Mouse (Mus musculus) common myeloid progenitor, adult 5-6 weeks (primary cell): ENCODE data around the gene Slc27a3. TPM values are rescaled to one million over a fixed set of nuclear protein-coding genes. Genes with fewer than 3 reads are reported as not detected.
"Not testable (repeated sequence)": the region's sequence is repeated elsewhere in the genome, so short reads cannot be mapped to it uniquely, and the experiment has no call there.

Source experiments
- ATAC-seq: replicated peaks from 2 replicates; pipeline ENCODE4 v1.8.0; 2016; ENCODE audit warnings: low read depth, mild to moderate bottlenecking, moderate TSS enrichment, inconsistent platforms; ENCODE audit not compliant: poor library complexity, severe bottlenecking
- total RNA-seq: library from RNA; stranded (forward); fragments of 200-1000, 187-1606 nt; gene quantifications from 2 replicates; pipeline ENCODE4 v1.2.3, GENCODE M21; 2017

The Slc27a3 gene
- total RNA-seq, 1 experiment from 2014 or later = 1.1 TPM

GRCm38 (mm10) chr3:90359230-90359629 is 30.5 kb downstream of the Slc27a3 start:
- peak; percentile 58; the same call in 1 of the 2 replicates for ATAC-seq

GRCm38 (mm10) chr3:90357959-90358358 is 31.8 kb downstream of the Slc27a3 start:
- no peak for ATAC-seq

DNA sequence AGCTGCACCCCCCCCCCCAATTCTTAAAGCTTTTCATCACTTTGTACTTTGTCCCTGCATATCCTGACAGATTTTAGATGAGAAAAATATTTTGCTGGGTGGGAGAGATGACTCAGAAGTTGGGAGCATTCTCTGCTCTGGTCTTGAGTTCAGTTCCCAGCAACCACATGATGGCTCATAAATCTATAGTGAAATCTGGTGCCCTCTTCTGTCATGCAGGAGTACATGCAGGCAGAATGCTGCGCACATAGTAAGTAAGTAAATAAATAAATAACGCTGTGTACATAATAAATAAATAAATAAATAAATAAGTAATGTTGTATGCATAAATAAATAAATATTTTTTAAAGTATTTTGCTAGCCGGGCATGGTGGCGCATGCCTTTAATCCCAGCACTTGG is 41.9 kb downstream of the Slc27a3 start:
- ATAC-seq = no peak

DNA sequence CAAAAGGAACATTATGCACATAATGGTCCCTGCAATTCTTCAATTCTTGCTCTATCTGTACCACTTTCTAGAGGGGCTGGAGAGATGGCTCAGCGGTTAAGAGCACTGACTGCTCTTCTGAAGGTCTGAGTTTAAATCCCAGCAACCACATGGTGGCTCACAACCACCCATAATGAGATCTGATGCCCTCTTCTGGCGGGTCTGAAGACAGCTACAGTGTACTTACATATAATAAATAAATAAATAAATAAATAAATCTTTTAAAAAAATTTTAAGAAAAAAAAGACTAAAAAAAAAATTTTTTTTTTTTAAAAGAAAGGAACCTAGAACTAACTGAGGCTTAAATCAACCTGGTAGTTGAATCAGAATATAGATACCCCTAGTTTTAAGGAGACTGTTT is 46.9 kb downstream of the Slc27a3 start:
- ATAC-seq = not testable (repeated sequence)

- no peak for ATAC-seq
These were observed 49.6 kb downstream of the Slc27a3 start for GRCm38 (mm10) chr3:90340177-90340576.

GRCm38 (mm10) chr3:90338190-90338589 is 51.5 kb downstream of the Slc27a3 start:
- ATAC-seq = no peak

DNA sequence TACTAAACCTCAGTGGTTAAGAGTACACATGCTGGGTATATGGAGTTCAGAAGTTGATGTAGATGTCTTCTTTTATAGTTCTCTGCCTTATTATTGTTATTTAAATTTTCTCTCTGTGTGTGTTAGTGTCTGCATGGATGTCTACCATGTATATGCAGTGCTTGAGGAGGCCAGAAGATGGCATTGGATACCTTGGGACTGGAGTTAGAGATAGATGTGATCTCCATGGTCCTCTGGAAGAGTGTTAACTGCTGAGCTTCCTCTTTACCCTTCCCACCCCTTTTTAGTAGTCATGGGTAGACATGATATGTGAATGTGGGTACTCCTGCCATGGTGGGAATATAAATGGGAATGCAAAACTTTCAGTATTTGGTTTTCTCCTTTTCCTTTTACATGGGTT is 54.2 kb downstream of the Slc27a3 start:
- ATAC-seq = peak; percentile 69

Other genes starting within 250 kb of the Slc27a3 start
- 4,490 and 5,667 TPM in 2 replicates for gene Rps27, start 176.3 kb downstream of the Slc27a3 start, total RNA-seq
- gene Rab13, start 176.2 kb downstream of the Slc27a3 start, total RNA-seq = 0.23 and 1.4 TPM in 2 replicates
- 51.4 and 52.9 TPM in 2 replicates for gene Jtb, start 158.3 kb downstream of the Slc27a3 start, total RNA-seq
- gene Creb3l4, start 146.4 kb downstream of the Slc27a3 start, total RNA-seq = not detected in 2 replicates
- gene Slc39a1, start 141.8 kb downstream of the Slc27a3 start, total RNA-seq = 35.0 and 42.1 TPM in 2 replicates
- 13.4 and 16.5 TPM in 2 replicates for gene Crtc2, start 135.8 kb downstream of the Slc27a3 start, total RNA-seq
- gene Dennd4b, start 124.8 kb downstream of the Slc27a3 start, total RNA-seq = 9.7 and 14.9 TPM in 2 replicates
- 34.4 and 39.8 TPM in 2 replicates for gene Gatad2b, start 96.8 kb downstream of the Slc27a3 start, total RNA-seq
- gene Ints3, start 43.7 kb upstream of the Slc27a3 start, total RNA-seq = 19.2 and 21.7 TPM in 2 replicates
- gene Npr1, start 75.9 kb upstream of the Slc27a3 start, total RNA-seq = not detected in 2 replicates
- 200 and 222 TPM in 2 replicates for gene Ilf2, start 86.2 kb upstream of the Slc27a3 start, total RNA-seq
- 37.3 and 43.3 TPM in 2 replicates for gene Snapin, start 101.1 kb upstream of the Slc27a3 start, total RNA-seq
- gene Chtop, start 119.6 kb upstream of the Slc27a3 start, total RNA-seq = 88.3 and 113 TPM in 2 replicates
- gene S100a1, start 124.5 kb upstream of the Slc27a3 start, total RNA-seq = 68.0 and 72.4 TPM in 2 replicates
- gene S100a13, start 124.5 kb upstream of the Slc27a3 start, total RNA-seq = 45.3 and 46.6 TPM in 2 replicates
- gene S100a14, start 136.9 kb upstream of the Slc27a3 start, total RNA-seq = not detected in 2 replicates
- not detected in 2 replicates for gene S100a16, start 147.3 kb upstream of the Slc27a3 start, total RNA-seq
- gene S100a3, start 170.6 kb upstream of the Slc27a3 start, total RNA-seq = 0.49 TPM in 1 of 2 replicates, not detected in the other
- gene S100a2, start 200.3 kb upstream of the Slc27a3 start, total RNA-seq = not detected in 2 replicates
- gene Gm42674, start 212.0 kb upstream of the Slc27a3 start, total RNA-seq = not detected in 2 replicates
- 15.1 and 35.7 TPM in 2 replicates for gene S100a4, start 213.8 kb upstream of the Slc27a3 start, total RNA-seq
- gene S100a5, start 218.6 kb upstream of the Slc27a3 start, total RNA-seq = not detected in 2 replicates
- gene S100a6, start 222.9 kb upstream of the Slc27a3 start, total RNA-seq = 8.0 and 14.7 TPM in 2 replicates